In genomic region chr2:136778156-136778555, GRCm38 (mm10) we compare ENCODE assay signal across 25 mouse cellular contexts.
DNase-seq lines count a peak whose midpoint lies in the region; ATAC-seq lines count a peak whose summit lies in the region.
"Had no signal": no experiment of that assay in that cellular context is flagged by ENCODE, and none has a peak within 500 bp of the region (broad histone marks: within the 10 kb centered on the region; RNA-seq: fewer than 3 reads in every experiment).

No protein-coding gene starts in this region.

- peak; percentile 6 for DNase-seq in heart, adult 8-10 months (ENCODE audit: low spot score)
- DNase-seq in heart, adult 11 months, result no peak
- peak; percentile 3 for DNase-seq in kidney, postnatal 14 days
- DNase-seq in kidney, adult 11 months, result no peak
- DNase-seq in adipocyte (ENCODE audit: low spot score), result peak; percentile 59
- DNase-seq: adrenal gland, postnatal 10 days; B cell, adult 2 months; cerebellum, adult 8-10 months; cerebellum, postnatal 36 days; embryo, embryonic 11 days; liver; lung, postnatal 14 days; thymus, adult 18-20 months; thymus, postnatal 36 days had no signal

- H3K4me2 ChIP-seq in embryonic facial prominence, embryonic 15.5 days (replicated peaks), result no peak overlapping the region
- H3K4me2 ChIP-seq in forebrain, embryonic 15.5 days (replicated peaks), result no peak overlapping the region
- H3K4me2 ChIP-seq: intestine, embryonic 15.5 days; liver, embryonic 15.5 days; midbrain, embryonic 11.5 days had no signal

- no peak overlapping the region for H3K4me3 ChIP-seq in embryonic facial prominence, embryonic 15.5 days (replicated peaks)
- no peak overlapping the region for H3K4me3 ChIP-seq in forebrain, embryonic 15.5 days
- H3K4me3 ChIP-seq: hindbrain, embryonic 10.5 days; intestine, embryonic 15.5 days; left cerebral cortex, adult 2 months; liver, embryonic 15.5 days had no signal

- H3K36me3 ChIP-seq in embryonic facial prominence, embryonic 15.5 days, result no peaks in the 10 kb centered on the region
- 0 out of 2 replicates have a peak, but pooled peaks cover 4% of the 10 kb centered on the region for H3K36me3 ChIP-seq in forebrain, embryonic 15.5 days
- H3K36me3 ChIP-seq: G1E; hindbrain, embryonic 10.5 days; intestine, embryonic 15.5 days; liver, embryonic 15.5 days had no signal

- ATAC-seq in embryonic facial prominence, embryonic 15.5 days (ENCODE audit: insufficient number of reproducible peaks, low FRiP score, low TSS enrichment, low read depth), result peak; percentile 69
- no peak for ATAC-seq in forebrain, embryonic 15.5 days (replicated peaks)
- ATAC-seq: activated CD4-positive, CD25-positive, alpha-beta regulatory T cell, adult 4 months; hindbrain, embryonic 16.5 days; intestine, embryonic 15.5 days had no signal

- no peaks in the 10 kb centered on the region for H3K27me3 ChIP-seq in embryonic facial prominence, embryonic 15.5 days
- no peaks in the 10 kb centered on the region for H3K27me3 ChIP-seq in forebrain, embryonic 15.5 days
- H3K27me3 ChIP-seq: CH12.LX; intestine, embryonic 15.5 days; liver, embryonic 15.5 days had no signal

- no peak overlapping the region for H3K27ac ChIP-seq in embryonic facial prominence, embryonic 15.5 days (replicated peaks)
- H3K27ac ChIP-seq in forebrain, embryonic 15.5 days (replicated peaks), result no peak overlapping the region
- H3K27ac ChIP-seq: hindbrain, embryonic 10.5 days; intestine, embryonic 15.5 days; left cerebral cortex, adult 2 months; liver, embryonic 15.5 days had no signal

- H3K9me3 ChIP-seq in embryonic facial prominence, embryonic 15.5 days (replicated peaks), result no peaks in the 10 kb centered on the region
- no peaks in the 10 kb centered on the region for H3K9me3 ChIP-seq in forebrain, embryonic 15.5 days
- H3K9me3 ChIP-seq: hindbrain, embryonic 10.5 days; intestine, embryonic 15.5 days; liver, embryonic 15.5 days had no signal

- no peak overlapping the region for H3K9ac ChIP-seq in embryonic facial prominence, embryonic 15.5 days
- H3K9ac ChIP-seq in forebrain, embryonic 15.5 days (replicated peaks), result no peak overlapping the region
- H3K9ac ChIP-seq: intestine, embryonic 15.5 days; liver, embryonic 15.5 days had no signal

- 35% methylated on average over 2 of the region's 2 CpGs for WGBS in embryonic facial prominence, embryonic 15.5 days
- 71% methylated on average over 2 of the region's 2 CpGs for WGBS in forebrain, embryonic 15.5 days

- H3K4me1 ChIP-seq in embryonic facial prominence, embryonic 15.5 days, result no peaks in the 10 kb centered on the region
- H3K4me1 ChIP-seq in forebrain, embryonic 15.5 days, result no peaks in the 10 kb centered on the region
- H3K4me1 ChIP-seq: hindbrain, embryonic 10.5 days; intestine, embryonic 15.5 days; liver, embryonic 15.5 days had no signal

Comparison
In these comparisons a context has a peak if more than half of its experiments do, and no peak if none do; other contexts are left out.
1. DNase-seq: peak in heart, adult 8-10 months (single experiment), kidney, postnatal 14 days (single experiment) and adipocyte (single experiment); none in heart, adult 11 months (single experiment) and kidney, adult 11 months (single experiment).